Mouse (Mus musculus): ENCODE measurements around the gene Sash3. TPM values are rescaled to one million over a fixed set of nuclear protein-coding genes. Genes with fewer than 3 reads are reported as not detected.
A peak's percentile ranks its signal among the peaks of the same experiment; 100 is the strongest.

The Sash3 gene
- polyA plus RNA-seq, 1 experiment = not detected

DNA sequence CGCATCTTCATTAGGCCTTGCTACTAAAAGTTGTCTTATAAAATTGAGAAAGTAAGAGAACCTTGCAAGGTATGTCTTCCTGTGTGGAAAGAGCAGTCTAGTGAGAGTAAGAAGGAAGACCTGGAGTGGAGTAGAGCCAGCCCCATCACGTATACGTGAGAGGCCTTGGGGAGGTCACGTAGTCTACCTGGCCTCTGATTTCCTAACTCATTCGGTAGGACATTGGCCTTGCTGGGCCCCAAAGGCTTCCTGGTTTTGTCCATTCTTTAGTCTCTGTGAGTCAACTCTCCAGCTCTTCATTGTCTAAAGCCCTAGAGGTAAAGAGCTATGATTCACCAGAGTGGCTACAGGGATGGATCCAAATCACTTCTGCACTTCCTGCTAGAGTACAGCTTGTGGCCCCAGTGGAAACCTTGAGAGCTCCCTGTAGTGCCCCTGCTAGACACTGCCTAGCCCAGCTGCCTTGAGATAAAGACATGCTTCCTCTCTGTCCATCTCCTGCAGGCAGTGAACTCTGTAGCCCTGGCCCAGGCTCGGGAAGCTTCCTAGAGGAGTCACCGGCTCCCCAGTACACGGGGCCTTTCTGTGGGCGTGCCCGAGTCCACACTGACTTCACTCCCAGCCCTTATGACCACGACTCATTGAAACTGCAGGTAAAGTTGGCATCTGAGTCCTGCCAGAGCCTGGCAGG is 12.1 kb downstream of the Sash3 start:
- no peaks in the 10 kb centered on the region for H3K79me2 ChIP-seq (ENCODE audit: control insufficient read depth, insufficient read depth)
- H3K4me2 ChIP-seq (ENCODE audit: low read depth) = no peak overlapping the region
- no peak overlapping the region for H3ac ChIP-seq (ENCODE audit: control insufficient read depth, insufficient read length)
- H3K4me3 ChIP-seq = no peak overlapping the region
- no peaks in the 10 kb centered on the region for H3K36me3 ChIP-seq (ENCODE audit: control insufficient read depth, insufficient read depth)
- no peaks in the 10 kb centered on the region for H3K27me3 ChIP-seq (ENCODE audit: control insufficient read depth, insufficient read depth, insufficient read length)
- TF ChIP-seq POLR2AphosphoS2 (IDR thresholded peaks at IDR 0.05; ENCODE audit: insufficient read length, low read depth) = no peak
- no peak for TF ChIP-seq CEBPB (IDR thresholded peaks at IDR 0.05; ENCODE audit: insufficient read depth, poor library complexity, severe bottlenecking)
- no peak for TF ChIP-seq POLR2A (IDR thresholded peaks at IDR 0.05; ENCODE audit: insufficient read length, low read depth)
- TF ChIP-seq USF1 (IDR thresholded peaks at IDR 0.05; ENCODE audit: low read depth) = no peak
- no peak for TF ChIP-seq MYOG (IDR thresholded peaks at IDR 0.05; ENCODE audit: control insufficient read depth in 1 of 3, insufficient read depth in 1 of 3, insufficient read length in 2 of 3, low read depth in 2 of 3)
- no peak for TF ChIP-seq MAX (IDR thresholded peaks at IDR 0.05; ENCODE audit: low read depth)
- no peak for TF ChIP-seq SRF (IDR thresholded peaks at IDR 0.05; ENCODE audit: control insufficient read depth, insufficient read length, low read depth)
- TF ChIP-seq TCF12 (IDR thresholded peaks at IDR 0.05; ENCODE audit: insufficient read depth, poor library complexity, severe bottlenecking) = no peak
- no peak for TF ChIP-seq MYOD1 (IDR thresholded peaks at IDR 0.05; ENCODE audit: control insufficient read depth in 1 of 3, insufficient read length in 2 of 3, low read depth in 2 of 3)
- TF ChIP-seq E2F4 (IDR thresholded peaks at IDR 0.05; ENCODE audit: insufficient read depth) = no peak
- no peak for TF ChIP-seq REST (IDR thresholded peaks at IDR 0.05; ENCODE audit: insufficient read depth, insufficient read length)
- no peak for TF ChIP-seq TCF3 (IDR thresholded peaks at IDR 0.05; ENCODE audit: insufficient read length, low read depth)

DNA sequence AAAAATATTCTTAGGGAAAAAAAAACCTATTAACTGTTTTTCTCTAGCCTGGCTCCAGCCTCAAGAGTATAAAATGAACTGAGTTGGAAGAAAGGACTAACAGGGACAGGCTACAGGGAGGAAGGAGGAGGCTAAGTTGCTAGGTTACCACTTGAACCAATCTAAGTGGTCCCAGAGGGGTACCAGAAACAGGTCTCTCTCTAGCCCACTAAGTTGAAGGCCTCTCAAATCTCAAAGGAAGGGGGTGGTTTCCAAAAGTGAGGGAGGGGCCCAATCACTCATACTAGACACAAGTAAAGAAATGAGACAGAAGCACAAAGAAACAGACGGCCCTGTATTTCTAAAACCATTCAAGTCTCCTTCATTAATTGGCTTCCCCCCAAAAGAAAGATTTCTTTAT is 23.7 kb downstream of the Sash3 start:
- H3K4me3 ChIP-seq = no peak overlapping the region
- no peak overlapping the region for H3K4me2 ChIP-seq (ENCODE audit: low read depth)
- H3K79me2 ChIP-seq (ENCODE audit: control insufficient read depth, insufficient read depth) = no peaks in the 10 kb centered on the region
- no peaks in the 10 kb centered on the region for H3K27me3 ChIP-seq (ENCODE audit: control insufficient read depth, insufficient read depth, insufficient read length)
- H3ac ChIP-seq (ENCODE audit: control insufficient read depth, insufficient read length) = no peak overlapping the region
- H3K36me3 ChIP-seq (ENCODE audit: control insufficient read depth, insufficient read depth) = peaks cover 3% of the 10 kb centered on the region
- TF ChIP-seq MYOD1 (IDR thresholded peaks at IDR 0.05; ENCODE audit: control insufficient read depth in 1 of 3, insufficient read length in 2 of 3, low read depth in 2 of 3) (no peak), MAX (IDR thresholded peaks at IDR 0.05; ENCODE audit: low read depth) (no peak), REST (IDR thresholded peaks at IDR 0.05; ENCODE audit: insufficient read depth, insufficient read length) (no peak), POLR2A (IDR thresholded peaks at IDR 0.05; ENCODE audit: insufficient read length, low read depth) (no peak), TCF12 (IDR thresholded peaks at IDR 0.05; ENCODE audit: insufficient read depth, poor library complexity, severe bottlenecking) (no peak), CEBPB (IDR thresholded peaks at IDR 0.05; ENCODE audit: insufficient read depth, poor library complexity, severe bottlenecking) (no peak), TCF3 (IDR thresholded peaks at IDR 0.05; ENCODE audit: insufficient read length, low read depth) (no peak), MYOG (IDR thresholded peaks at IDR 0.05; ENCODE audit: control insufficient read depth in 1 of 3, insufficient read depth in 1 of 3, insufficient read length in 2 of 3, low read depth in 2 of 3) (no peak), SRF (IDR thresholded peaks at IDR 0.05; ENCODE audit: control insufficient read depth, insufficient read length, low read depth) (no peak), USF1 (IDR thresholded peaks at IDR 0.05; ENCODE audit: low read depth) (no peak), POLR2AphosphoS2 (IDR thresholded peaks at IDR 0.05; ENCODE audit: insufficient read length, low read depth) (no peak), E2F4 (IDR thresholded peaks at IDR 0.05; ENCODE audit: insufficient read depth) (no peak)

DNA sequence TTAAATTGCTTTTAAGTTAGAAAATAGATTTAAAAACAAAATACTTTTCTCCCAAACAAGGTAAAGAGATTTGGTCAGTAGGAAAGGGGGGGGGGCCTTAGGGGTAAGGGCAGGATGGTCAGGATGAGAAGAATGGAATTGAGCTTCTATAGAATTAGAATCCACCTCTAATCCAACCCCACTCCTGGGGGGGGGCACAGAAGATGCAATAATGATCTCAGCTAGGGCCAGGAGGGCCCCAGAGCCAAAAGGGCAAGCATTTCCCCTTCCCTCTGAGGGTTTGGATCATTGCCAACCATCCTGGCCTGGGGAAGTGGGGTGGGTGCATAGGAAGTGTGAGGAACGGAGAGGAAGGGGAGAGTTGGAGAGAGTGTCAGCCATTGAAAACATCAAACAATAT is 24.1 kb downstream of the Sash3 start:
- Histone ChIP-seq H3K4me2 (ENCODE audit: low read depth) (no peak overlapping the region), H3K4me3 (no peak overlapping the region), H3K79me2 (ENCODE audit: control insufficient read depth, insufficient read depth) (no peaks in the 10 kb centered on the region), H3K36me3 (ENCODE audit: control insufficient read depth, insufficient read depth) (peaks cover 3% of the 10 kb centered on the region), H3ac (ENCODE audit: control insufficient read depth, insufficient read length) (no peak overlapping the region), H3K27me3 (ENCODE audit: control insufficient read depth, insufficient read depth, insufficient read length) (no peaks in the 10 kb centered on the region)
- no peak for TF ChIP-seq SRF (IDR thresholded peaks at IDR 0.05; ENCODE audit: control insufficient read depth, insufficient read length, low read depth)
- TF ChIP-seq TCF3 (IDR thresholded peaks at IDR 0.05; ENCODE audit: insufficient read length, low read depth) = no peak
- TF ChIP-seq MYOG (IDR thresholded peaks at IDR 0.05; ENCODE audit: control insufficient read depth in 1 of 3, insufficient read depth in 1 of 3, insufficient read length in 2 of 3, low read depth in 2 of 3) = no peak
- TF ChIP-seq POLR2A (IDR thresholded peaks at IDR 0.05; ENCODE audit: insufficient read length, low read depth) = no peak
- TF ChIP-seq POLR2AphosphoS2 (IDR thresholded peaks at IDR 0.05; ENCODE audit: insufficient read length, low read depth) = no peak

DNA sequence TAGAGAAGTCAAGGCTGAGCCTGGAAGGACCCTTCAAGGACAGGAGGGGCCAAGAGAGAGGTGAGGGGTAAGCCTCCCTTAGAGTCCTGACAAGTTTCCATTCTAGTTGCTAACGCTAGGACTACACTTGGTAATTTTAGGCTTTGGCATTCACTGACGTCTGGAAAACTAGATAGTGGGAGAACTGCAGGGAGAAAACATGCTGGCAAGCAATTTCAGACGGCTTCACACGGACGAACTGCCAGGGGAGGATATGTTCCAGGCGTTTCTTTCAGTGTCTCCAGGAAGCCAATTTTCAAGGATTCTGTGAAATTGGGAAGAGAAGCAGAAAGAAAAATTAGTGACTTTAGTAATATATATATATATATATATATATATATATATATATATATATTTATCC is 35.6 kb downstream of the Sash3 start:
- no peak overlapping the region for H3K4me3 ChIP-seq
- H3K79me2 ChIP-seq (ENCODE audit: control insufficient read depth, insufficient read depth) = no peaks in the 10 kb centered on the region
- H3K36me3 ChIP-seq (ENCODE audit: control insufficient read depth, insufficient read depth) = no peaks in the 10 kb centered on the region
- H3K27me3 ChIP-seq (ENCODE audit: control insufficient read depth, insufficient read depth, insufficient read length) = no peaks in the 10 kb centered on the region
- H3K4me2 ChIP-seq (ENCODE audit: low read depth) = no peak overlapping the region
- TF ChIP-seq USF1 (IDR thresholded peaks at IDR 0.05; ENCODE audit: low read depth) (no peak), CEBPB (IDR thresholded peaks at IDR 0.05; ENCODE audit: insufficient read depth, poor library complexity, severe bottlenecking) (no peak), POLR2AphosphoS2 (IDR thresholded peaks at IDR 0.05; ENCODE audit: insufficient read length, low read depth) (no peak)
- H3ac ChIP-seq (ENCODE audit: control insufficient read depth, insufficient read length) = no peak overlapping the region

DNA sequence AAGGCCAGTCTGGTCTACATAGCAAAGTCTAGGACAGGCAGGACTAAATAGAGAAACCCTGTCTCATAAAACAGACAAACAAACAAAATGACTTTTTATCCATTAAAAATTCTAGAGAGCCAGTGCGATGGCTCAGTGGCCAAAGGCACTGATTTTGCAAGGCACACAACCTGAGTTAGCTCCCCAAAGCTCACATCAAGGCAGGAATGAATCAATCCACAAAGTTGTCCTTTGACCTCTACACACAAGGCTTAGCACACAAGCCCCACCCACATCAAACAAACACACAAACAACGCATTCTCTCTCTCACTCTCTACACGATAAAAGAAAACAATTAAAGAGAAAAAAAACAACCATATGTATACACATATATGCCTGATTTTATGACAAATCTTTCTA is 38.5 kb downstream of the Sash3 start:
- no peaks in the 10 kb centered on the region for H3K27me3 ChIP-seq (ENCODE audit: control insufficient read depth, insufficient read depth, insufficient read length)
- peak overlapping the region; percentile 55 for H3K4me2 ChIP-seq (ENCODE audit: low read depth)
- H3K36me3 ChIP-seq (ENCODE audit: control insufficient read depth, insufficient read depth) = no peaks in the 10 kb centered on the region
- TF ChIP-seq MYOG (IDR thresholded peaks at IDR 0.05; ENCODE audit: control insufficient read depth in 1 of 3, insufficient read depth in 1 of 3, insufficient read length in 2 of 3, low read depth in 2 of 3) (no peak), E2F4 (IDR thresholded peaks at IDR 0.05; ENCODE audit: insufficient read depth) (no peak), MAX (IDR thresholded peaks at IDR 0.05; ENCODE audit: low read depth) (no peak), MYOD1 (IDR thresholded peaks at IDR 0.05; ENCODE audit: control insufficient read depth in 1 of 3, insufficient read length in 2 of 3, low read depth in 2 of 3) (no peak), SRF (IDR thresholded peaks at IDR 0.05; ENCODE audit: control insufficient read depth, insufficient read length, low read depth) (no peak), CEBPB (IDR thresholded peaks at IDR 0.05; ENCODE audit: insufficient read depth, poor library complexity, severe bottlenecking) (no peak), REST (IDR thresholded peaks at IDR 0.05; ENCODE audit: insufficient read depth, insufficient read length) (no peak), POLR2A (IDR thresholded peaks at IDR 0.05; ENCODE audit: insufficient read length, low read depth) (no peak), USF1 (IDR thresholded peaks at IDR 0.05; ENCODE audit: low read depth) (no peak), TCF12 (IDR thresholded peaks at IDR 0.05; ENCODE audit: insufficient read depth, poor library complexity, severe bottlenecking) (no peak), TCF3 (IDR thresholded peaks at IDR 0.05; ENCODE audit: insufficient read length, low read depth) (no peak), POLR2AphosphoS2 (IDR thresholded peaks at IDR 0.05; ENCODE audit: insufficient read length, low read depth) (no peak)
- no peak overlapping the region for H3ac ChIP-seq (ENCODE audit: control insufficient read depth, insufficient read length)
- no peaks in the 10 kb centered on the region for H3K79me2 ChIP-seq (ENCODE audit: control insufficient read depth, insufficient read depth)
- no peak overlapping the region for H3K4me3 ChIP-seq
